Mouse (Mus musculus): ENCODE data around the gene Olfr74. TPM values are rescaled to one million over a fixed set of nuclear protein-coding genes. Genes with fewer than 3 reads are reported as not detected.

The Olfr74 gene
- polyA plus RNA-seq (2012) = not detected in 2 replicates

GRCm38 (mm10) chr2:87974563-87974962 lies at the start of gene Olfr74:
Gene Olfr74, minus strand, starts transcription at chr2:87974663.

GRCm38 (mm10) chr2:88022474-88022873 lies 48.0 kb upstream of the Olfr74 start, which contains the start of gene Olfr1161:
Gene Olfr1161, plus strand, starts transcription at chr2:88022774.

GRCm38 (mm10) chr2:88007515-88008318 lies 33.3 kb upstream of the Olfr74 start, which contains the start of gene Olfr1160:
Gene Olfr1160, minus strand, starts transcription at chr2:88008268.

GRCm38 (mm10) chr2:87989813-87990212 lies 15.3 kb upstream of the Olfr74 start, which contains the start of gene Olfr1158:
Gene Olfr1158, plus strand, starts transcription at chr2:87990113.

GRCm38 (mm10) chr2:87968199-87968598 lies 6.3 kb downstream of the Olfr74 start, which contains the start of gene Olfr1157:
Gene Olfr1157, minus strand, starts transcription at chr2:87968299.

GRCm38 (mm10) chr2:87953000-87953399 lies 21.5 kb downstream of the Olfr74 start, which contains the start of gene Olfr1156:
Gene Olfr1156, minus strand, starts transcription at chr2:87953100.

GRCm38 (mm10) chr2:87945037-87945436 lies 29.4 kb downstream of the Olfr74 start, which contains the start of gene Olfr1155:
Gene Olfr1155, minus strand, starts transcription at chr2:87945137.

Other genes starting within 250 kb of the Olfr74 start
- gene Olfr1138, start 234.7 kb downstream of the Olfr74 start, polyA plus RNA-seq (2012) = not detected in 2 replicates
- not detected in 2 replicates for gene Olfr1140, start 230.9 kb downstream of the Olfr74 start, polyA plus RNA-seq (2012)
- not detected in 2 replicates for gene Olfr1141, start 220.7 kb downstream of the Olfr74 start, polyA plus RNA-seq (2012)
- gene Olfr152, start 195.2 kb downstream of the Olfr74 start, polyA plus RNA-seq (2012) = not detected in 2 replicates
- gene Olfr1143, start 174.1 kb downstream of the Olfr74 start, polyA plus RNA-seq (2012) = not detected in 2 replicates
- gene Olfr1145, start 164.8 kb downstream of the Olfr74 start, polyA plus RNA-seq (2012) = not detected in 2 replicates
- not detected in 2 replicates for gene Olfr1148, start 144.1 kb downstream of the Olfr74 start, polyA plus RNA-seq (2012)
- gene Olfr1150-ps1, start 130.7 kb downstream of the Olfr74 start, polyA plus RNA-seq (2012) = not detected in 2 replicates
- gene Olfr1151, start 118.8 kb downstream of the Olfr74 start, polyA plus RNA-seq (2012) = not detected in 2 replicates
- gene Olfr1152, start 108.2 kb downstream of the Olfr74 start, polyA plus RNA-seq (2012) = 0.01 TPM in 1 of 2 replicates, not detected in the other
- not detected in 2 replicates for gene Olfr1153, start 79.7 kb downstream of the Olfr74 start, polyA plus RNA-seq (2012)
- gene Olfr1154, start 69.5 kb downstream of the Olfr74 start, polyA plus RNA-seq (2012) = not detected in 2 replicates
- not detected in 2 replicates for gene Olfr1155, start 29.5 kb downstream of the Olfr74 start, polyA plus RNA-seq (2012)
- gene Olfr1156, start 21.6 kb downstream of the Olfr74 start, polyA plus RNA-seq (2012) = not detected in 2 replicates
- gene Olfr1157, start 6.4 kb downstream of the Olfr74 start, polyA plus RNA-seq (2012) = not detected in 2 replicates
- not detected in 2 replicates for gene Olfr1158, start 15.4 kb upstream of the Olfr74 start, polyA plus RNA-seq (2012)
- gene Olfr1160, start 33.6 kb upstream of the Olfr74 start, polyA plus RNA-seq (2012) = not detected in 2 replicates
- gene Olfr1161, start 48.1 kb upstream of the Olfr74 start, polyA plus RNA-seq (2012) = not detected in 2 replicates
- gene Olfr73, start 63.0 kb upstream of the Olfr74 start, polyA plus RNA-seq (2012) = not detected in 2 replicates
- gene Olfr1162, start 76.5 kb upstream of the Olfr74 start, polyA plus RNA-seq (2012) = not detected in 2 replicates
- not detected in 2 replicates for gene Olfr1163, start 97.2 kb upstream of the Olfr74 start, polyA plus RNA-seq (2012)
- gene Olfr1164, start 119.3 kb upstream of the Olfr74 start, polyA plus RNA-seq (2012) = not detected in 2 replicates
- not detected in 2 replicates for gene Olfr1166, start 153.6 kb upstream of the Olfr74 start, polyA plus RNA-seq (2012)
- gene Olfr1167, start 180.5 kb upstream of the Olfr74 start, polyA plus RNA-seq (2012) = not detected in 2 replicates
- gene Olfr1168, start 207.2 kb upstream of the Olfr74 start, polyA plus RNA-seq (2012) = not detected in 2 replicates

All from megakaryocyte-erythroid progenitor cell, adult 5 weeks (primary cell).